Mouse (Mus musculus) liver, embryonic 14.5 days (tissue): Measurements from ENCODE around the gene Slc5a10.

ENCODE experiments used
- CTCF ChIP-seq: IDR thresholded peaks from 2 replicates; pipeline ENCODE4 v1.5.1; 2016; ENCODE audit warnings: antibody characterized with exemption, low read depth, control low read depth
- EP300 ChIP-seq: IDR thresholded peaks from 2 replicates; pipeline ENCODE4 v1.6.1; 2016; ENCODE audit warnings: antibody characterized with exemption, low read depth

DNA sequence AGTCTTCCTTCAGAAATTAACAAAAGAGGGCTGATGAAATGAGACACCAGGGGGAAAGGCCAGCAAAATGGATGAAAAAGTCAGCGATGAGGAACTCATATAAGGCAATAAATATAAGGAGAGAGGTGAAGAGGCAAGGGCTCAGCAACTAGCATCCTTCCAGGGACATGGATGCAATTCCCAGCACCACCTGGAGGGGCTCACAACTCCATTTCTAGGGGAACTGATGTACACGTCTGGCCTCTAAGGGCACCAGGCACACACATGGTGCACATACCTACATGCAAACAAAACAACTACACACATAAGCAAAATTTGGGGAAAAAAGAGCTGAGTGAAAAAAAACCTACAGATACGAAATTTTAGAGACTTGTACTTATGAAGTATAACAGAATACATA, 23.8 kb upstream of the Slc5a10 start:
- peak; percentile 33 for TF ChIP-seq CTCF
- no peak for TF ChIP-seq EP300
